10 mouse cellular contexts compared by ENCODE assay signal in the genomic region with DNA sequence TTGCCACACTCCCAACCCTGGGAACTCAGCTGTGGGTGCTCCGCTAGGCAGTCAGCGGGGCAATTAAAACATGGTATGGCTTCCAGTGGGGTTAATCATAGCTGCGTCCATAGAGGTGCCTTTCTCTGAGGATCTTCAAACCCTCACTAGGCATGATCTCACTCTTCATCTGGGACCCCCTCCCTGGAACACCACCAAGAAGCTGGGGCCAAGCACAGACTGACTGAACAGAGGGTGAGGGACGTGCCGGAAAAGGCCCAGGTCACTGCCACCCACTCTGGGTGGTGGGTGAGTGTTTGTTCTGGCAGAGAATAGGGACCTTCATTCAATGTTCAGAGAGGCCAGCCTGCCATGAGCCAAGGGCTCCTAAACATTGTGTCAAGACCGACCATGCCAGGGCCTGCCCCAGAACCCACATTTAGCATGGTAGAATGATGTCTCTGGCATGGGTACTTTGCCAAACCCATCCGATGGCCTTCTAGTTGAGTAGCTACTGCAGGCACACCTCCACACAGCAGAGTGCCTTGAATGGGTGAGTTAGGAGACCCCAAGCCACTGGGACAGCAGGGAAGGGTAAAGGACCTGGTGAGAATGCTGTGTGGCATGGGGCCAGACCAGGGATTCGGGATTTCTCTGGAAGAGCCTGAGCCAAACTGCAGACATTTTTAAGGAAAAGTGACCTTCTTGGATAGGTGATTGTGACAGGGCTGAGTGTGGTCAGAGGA. TPM values are rescaled to one million over a fixed set of nuclear protein-coding genes. Genes with fewer than 3 reads are reported as not detected.
A peak's percentile ranks its signal among the peaks of the same experiment; 100 is the strongest.
DNase-seq lines count a peak whose midpoint lies in the region; ATAC-seq and TF ChIP-seq lines count a peak whose summit lies in the region.
"Had no signal": no experiment of that assay in that cellular context is flagged by ENCODE, and none has a peak within 500 bp of the region (broad histone marks: within the 10 kb centered on the region; RNA-seq: fewer than 3 reads in every experiment).

No protein-coding gene starts in this region.

- DNase-seq in heart, embryonic 10.5 days (ENCODE audit: low spot score): no peak
- DNase-seq in heart, postnatal 25 days (ENCODE audit: low spot score): no peak
- peak; percentile 25 for DNase-seq in kidney, postnatal 10 days
- DNase-seq in kidney, adult 18-20 months: no peak
- peak; percentile 38 for DNase-seq in Muller cell, postnatal 12 days (ENCODE audit: inconsistent ontology term)
- no peak for DNase-seq in limb, embryonic 11.5 days (ENCODE audit: low spot score)
- no peak for DNase-seq in left cerebral cortex, adult 2 months (ENCODE audit: extremely low spot score in 1 of 2, low spot score in 2 of 2)
- no peak for DNase-seq in gastrocnemius, postnatal 4 days (ENCODE audit: low spot score in 2 of 2)

- 0 out of 2 replicates have a peak, but pooled peaks cover 11% of the 10 kb centered on the region for H3K27me3 ChIP-seq in heart, embryonic 10.5 days (ENCODE audit: insufficient read depth, poor library complexity, severe bottlenecking)
- H3K27me3 ChIP-seq in limb, embryonic 11.5 days (ENCODE audit: control insufficient read depth, insufficient read depth, low read length): no peaks in the 10 kb centered on the region
- H3K27me3 ChIP-seq: heart, embryonic 15.5 days had no signal

- ATAC-seq in limb, embryonic 11.5 days (ENCODE audit: insufficient number of reproducible peaks, low FRiP score, low TSS enrichment, low read depth): no peak

- peak overlapping the region; percentile 37; the same call in 1 of the 2 replicates for H3K9ac ChIP-seq in limb, embryonic 11.5 days (ENCODE audit: low read length)
- H3K9ac ChIP-seq: heart, embryonic 15.5 days had no signal

- no peak overlapping the region for H3K4me3 ChIP-seq in heart, embryonic 10.5 days
- H3K4me3 ChIP-seq in limb, embryonic 11.5 days (ENCODE audit: low read depth, low read length): no peak overlapping the region
- H3K4me3 ChIP-seq in left cerebral cortex, adult 2 months: no peak overlapping the region
- H3K4me3 ChIP-seq: heart, embryonic 15.5 days had no signal

- 0 out of 2 replicates have a peak overlapping the region, but pooled peaks have one; percentile 62 for H3K27ac ChIP-seq in heart, embryonic 10.5 days
- H3K27ac ChIP-seq in limb, embryonic 11.5 days (replicated peaks; ENCODE audit: low read depth, low read length): no peak overlapping the region; the same call in 1 of the 2 replicates
- no peak overlapping the region for H3K27ac ChIP-seq in left cerebral cortex, adult 2 months

- H3K4me1 ChIP-seq in heart, embryonic 10.5 days: peaks cover 30% of the 10 kb centered on the region
- no peaks in the 10 kb centered on the region for H3K4me1 ChIP-seq in limb, embryonic 11.5 days (ENCODE audit: control insufficient read depth, insufficient read depth, low read length)

- 86% methylated on average over 8 of the region's 8 CpGs for WGBS in heart, embryonic 10.5 days
- 89% methylated on average over 8 of the region's 8 CpGs for WGBS in limb, embryonic 11.5 days

- no peak for TF ChIP-seq CTCF in left cerebral cortex, adult 2 months (IDR thresholded peaks at IDR 0.05)

- H3K36me3 ChIP-seq in heart, embryonic 10.5 days: peaks cover 32% of the 10 kb centered on the region
- H3K36me3 ChIP-seq in limb, embryonic 11.5 days (ENCODE audit: control insufficient read depth, insufficient read depth, low read length): peaks cover 14% of the 10 kb centered on the region

- no peak overlapping the region for H3K4me2 ChIP-seq in limb, embryonic 11.5 days (ENCODE audit: low read depth, severe bottlenecking)

- intact Hi-C loops in heart, postnatal 25 days (cut with DNase I): loop anchor here (1.0 to 5.0 kb wide), 2 partner anchors 109 to 164 kb away; a partner anchor contains a TSS
- intact Hi-C loops in left cerebral cortex, adult 2 months (cut with DNase I): loop anchor here (5.0 kb wide), 2 partner anchors 109 to 164 kb away; a partner anchor contains a TSS

- H3K9me3 ChIP-seq in heart, embryonic 10.5 days: no peaks in the 10 kb centered on the region
- no peaks in the 10 kb centered on the region for H3K9me3 ChIP-seq in limb, embryonic 11.5 days (ENCODE audit: control insufficient read depth, low read length)
- H3K9me3 ChIP-seq: heart, embryonic 15.5 days had no signal

RNA-seq across cellular contexts. Expression of a gene that starts 1.8 kb away (rescaled TPM):
- polyA plus RNA-seq in heart, embryonic 10.5 days (2016; fragmentation: Nextera tagmentation; extraction: Ambion mirVana): 0.06 and 0.08 TPM in 2 replicates
- under 1 TPM; 0.61 to 0.68 TPM for total RNA-seq in heart, postnatal 25 days (2021)
- 0.13 and 0.33 TPM in 2 replicates for polyA plus RNA-seq in limb, embryonic 11.5 days (2014; fragmentation: Nextera tagmentation; extraction: Ambion mirVana)
- total RNA-seq in left cerebral cortex, adult 2 months (2021): 1 to 10 TPM; 1.2 to 1.4 TPM
- total RNA-seq in gastrocnemius, postnatal 4 days (2021): 10 to 100 TPM; 25.7 to 31.1 TPM
- total RNA-seq: CH12.LX had no signal

RNA-seq across cellular contexts. Expression of a gene that starts 17.9 kb away (rescaled TPM):
- 40.1 and 41.8 TPM in 2 replicates for polyA plus RNA-seq in heart, embryonic 10.5 days (2016; fragmentation: Nextera tagmentation; extraction: Ambion mirVana)
- 10 to 100 TPM; 20.7 to 23.3 TPM for total RNA-seq in heart, postnatal 25 days (2021)
- polyA plus RNA-seq in limb, embryonic 11.5 days (2014; fragmentation: Nextera tagmentation; extraction: Ambion mirVana): 46.7 and 51.5 TPM in 2 replicates
- total RNA-seq in left cerebral cortex, adult 2 months (2021): 10 to 100 TPM; 66.6 to 74.4 TPM
- 10 to 100 TPM; 25.9 to 26.3 TPM for total RNA-seq in gastrocnemius, postnatal 4 days (2021)

RNA-seq across cellular contexts. Expression of a gene that starts 18.1 kb away (rescaled TPM):
- 16.5 and 19.4 TPM in 2 replicates for polyA plus RNA-seq in heart, embryonic 10.5 days (2016; fragmentation: Nextera tagmentation; extraction: Ambion mirVana)
- under 1 TPM; 0.10 to 0.39 TPM for total RNA-seq in heart, postnatal 25 days (2021)
- polyA plus RNA-seq in limb, embryonic 11.5 days (2014; fragmentation: Nextera tagmentation; extraction: Ambion mirVana): 26.9 and 27.8 TPM in 2 replicates
- total RNA-seq in left cerebral cortex, adult 2 months (2021): 1 to 10 TPM; 1.0 to 2.0 TPM
- 1 to 10 TPM; 2.3 to 2.6 TPM for total RNA-seq in gastrocnemius, postnatal 4 days (2021)

RNA-seq across cellular contexts. Expression of a gene that starts 29.6 kb away (rescaled TPM):
- 9.1 and 14.3 TPM in 2 replicates for polyA plus RNA-seq in heart, embryonic 10.5 days (2016; fragmentation: Nextera tagmentation; extraction: Ambion mirVana)
- total RNA-seq in heart, postnatal 25 days (2021): 10 to 100 TPM; 21.1 to 21.7 TPM
- 20.0 and 22.1 TPM in 2 replicates for polyA plus RNA-seq in limb, embryonic 11.5 days (2014; fragmentation: Nextera tagmentation; extraction: Ambion mirVana)
- 100 to 1,000 TPM; 236 to 242 TPM for total RNA-seq in left cerebral cortex, adult 2 months (2021)
- total RNA-seq in gastrocnemius, postnatal 4 days (2021): 10 to 100 TPM; 40.3 to 40.9 TPM

RNA-seq across cellular contexts. Expression of a gene that starts 36.8 kb away (rescaled TPM):
- polyA plus RNA-seq in heart, embryonic 10.5 days (2016; fragmentation: Nextera tagmentation; extraction: Ambion mirVana): 84.9 and 103 TPM in 2 replicates
- 100 to 1,000 TPM; 129 to 136 TPM for total RNA-seq in heart, postnatal 25 days (2021)
- 21.3 and 24.0 TPM in 2 replicates for polyA plus RNA-seq in limb, embryonic 11.5 days (2014; fragmentation: Nextera tagmentation; extraction: Ambion mirVana)
- 100 to 1,000 TPM; 286 to 315 TPM for total RNA-seq in left cerebral cortex, adult 2 months (2021)
- total RNA-seq in gastrocnemius, postnatal 4 days (2021): 100 to 1,000 TPM; 110 to 112 TPM

Comparison
In these comparisons a context has a peak if more than half of its experiments do, and no peak if none do; other contexts are left out.
1. DNase-seq: peak in kidney, postnatal 10 days (single experiment) and Muller cell, postnatal 12 days (single experiment); none in heart, embryonic 10.5 days (single experiment), heart, postnatal 25 days (single experiment), kidney, adult 18-20 months (single experiment), limb, embryonic 11.5 days (single experiment), left cerebral cortex, adult 2 months (0 of 2) and gastrocnemius, postnatal 4 days (0 of 2).
2. RNA of a gene that starts 1.8 kb away (total RNA-seq): 25.7 to 31.1 TPM in gastrocnemius, postnatal 4 days; 1.2 to 1.4 TPM in left cerebral cortex, adult 2 months and 0.61 to 0.68 TPM in heart, postnatal 25 days; every median in the first group is over 10 times any median in the second.